Mouse (Mus musculus) forebrain, postnatal 0 days (tissue): Measurements from ENCODE around the gene Capn6. TPM values are rescaled to one million over a fixed set of nuclear protein-coding genes. Genes with fewer than 3 reads are reported as not detected.

Experiments
- ATAC-seq: fragments of 200-750 bp; cut with Nextera tagmentation; 2 replicates; pipeline ENCODE4 v1.8.0; 2017; ENCODE audit warnings: mild to moderate bottlenecking, moderate library complexity
- DNase-seq: peaks from one replicate; pipeline ENCODE4 v3.0.0-alpha.2; 2015
- H3K27ac ChIP-seq: fragments of 300-500 bp; sonication (generic); 2 replicates; pipeline ENCODE4 v1.5.1; 2014; ENCODE audit warnings: low read depth, mild to moderate bottlenecking, antibody characterized with exemption, low read length, moderate library complexity, mixed read lengths
- H3K27me3 ChIP-seq: fragments of 300-500 bp; sonication (generic); 2 replicates; pipeline ENCODE4 v1.6.1; 2014; ENCODE audit warnings: mild to moderate bottlenecking, low read length, mixed read lengths; ENCODE audit not compliant: insufficient read depth
- H3K36me3 ChIP-seq: fragments of 300-500 bp; sonication (generic); 2 replicates; pipeline ENCODE4 v1.6.1; 2014; ENCODE audit warnings: mild to moderate bottlenecking, moderate library complexity; ENCODE audit not compliant: insufficient read depth
- H3K4me1 ChIP-seq: fragments of 300-500 bp; sonication (generic); 2 replicates; pipeline ENCODE4 v1.6.1; 2014; ENCODE audit warnings: antibody characterized with exemption; ENCODE audit not compliant: insufficient read depth
- H3K4me2 ChIP-seq: fragments of 300-500 bp; sonication (generic); 2 replicates; pipeline ENCODE4 v1.6.1; 2014; ENCODE audit warnings: low read depth, mild to moderate bottlenecking, moderate library complexity
- H3K4me3 ChIP-seq: fragments of 300-500 bp; sonication (generic); 2 replicates; pipeline ENCODE4 v1.5.1; 2014; ENCODE audit warnings: low read depth, low read length, mixed read lengths
- H3K9ac ChIP-seq: fragments of 300-500 bp; sonication (generic); 2 replicates; pipeline ENCODE4 v1.6.1; 2014; ENCODE audit warnings: mild to moderate bottlenecking
- H3K9me3 ChIP-seq: fragments of 300-500 bp; sonication (generic); 2 replicates; pipeline ENCODE4 v1.6.1; 2016; ENCODE audit warnings: low read length
- CTCF ChIP-seq: sonication (generic); IDR thresholded peaks from 2 replicates; pipeline ENCODE4 v1.5.1; 2016; ENCODE audit warnings: antibody characterized with exemption, control low read depth, low read depth
- WGBS: fragments of 180-500 bp; shearing (Covaris S2); extraction: QIAGEN DNeasy Blood & Tissue Kit; methylation state at CpG from one replicate; pipeline ENCODE4 v1.1.7; 2014; 5-methylcytosine and 5-hydroxymethylcytosine counted together
- polyA plus RNA-seq: library from polyadenylated mRNA; unstranded; fragments of >200 nt; fragmentation: Nextera tagmentation; extraction: Ambion mirVana; gene quantifications from 2 replicates; pipeline ENCODE4 v1.2.1, GENCODE M21; 2015
- total RNA-seq: library from RNA; depleted of rRNA; stranded (reverse); fragments of >200 nt; gene quantifications from 2 replicates; pipeline ENCODE4 v1.2.3, GENCODE M21; 2014; rRNA removed

Capn6 gene
- total RNA-seq (2.3 and 5.5 TPM in 2 replicates), polyA plus RNA-seq (1.2 TPM in 2 replicates)

GRCm38 (mm10) chrX:143827212-143827611 is at the start of gene Capn6:
Gene Capn6 (minus strand): TSS chrX:143827414.
- no peak within 1 kb of the TSS for H3K27ac ChIP-seq
- DNase-seq (no peak), ATAC-seq (no peak)
- H3K9me3 ChIP-seq: no peaks in the 10 kb centered on the region
- H3K4me2 ChIP-seq: no peak within 1 kb of the TSS
- 45% methylated on average over 4 of the region's 4 CpGs for WGBS
- no peaks in the 10 kb centered on the region for H3K4me1 ChIP-seq
- no peaks in the 10 kb centered on the region for H3K36me3 ChIP-seq
- no peak within 1 kb of the TSS for H3K4me3 ChIP-seq
- H3K9ac ChIP-seq: no peak within 1 kb of the TSS
- no peaks in the 10 kb centered on the region for H3K27me3 ChIP-seq
- no peak for TF ChIP-seq CTCF

GRCm38 (mm10) chrX:143867129-143867664 is 40.0 kb upstream of the Capn6 start:
- H3K27me3 ChIP-seq: no peaks in the 10 kb centered on the region
- H3K9me3 ChIP-seq: no peaks in the 10 kb centered on the region
- no peak overlapping the region for H3K4me3 ChIP-seq
- H3K4me1 ChIP-seq: no peaks in the 10 kb centered on the region
- DNase-seq (no peak), ATAC-seq (no peak)
- H3K36me3 ChIP-seq: no peaks in the 10 kb centered on the region; the same call in 1 of the 2 replicates
- H3K9ac ChIP-seq: no peak overlapping the region
- WGBS: 85% methylated on average over 5 of the region's 5 CpGs
- no peak overlapping the region for H3K27ac ChIP-seq
- no peak for TF ChIP-seq CTCF
- H3K4me2 ChIP-seq: no peak overlapping the region

GRCm38 (mm10) chrX:143851351-143851750 is 24.1 kb upstream of the Capn6 start:
- TF ChIP-seq CTCF: no peak
- ATAC-seq (no peak), DNase-seq (no peak)
- H3K36me3 ChIP-seq: no peaks in the 10 kb centered on the region
- no peak overlapping the region for H3K9ac ChIP-seq
- H3K27me3 ChIP-seq: no peaks in the 10 kb centered on the region
- no peak overlapping the region for H3K4me3 ChIP-seq
- 70% methylated on average over 3 of the region's 3 CpGs for WGBS
- H3K27ac ChIP-seq: no peak overlapping the region
- no peak overlapping the region for H3K4me2 ChIP-seq
- no peaks in the 10 kb centered on the region for H3K4me1 ChIP-seq
- H3K9me3 ChIP-seq: no peaks in the 10 kb centered on the region

- Histone ChIP-seq H3K4me3 (no peak overlapping the region), H3K9me3 (no peaks in the 10 kb centered on the region), H3K9ac (no peak overlapping the region), H3K27ac (no peak overlapping the region), H3K36me3 (no peaks in the 10 kb centered on the region), H3K27me3 (no peaks in the 10 kb centered on the region), H3K4me1 (no peaks in the 10 kb centered on the region), H3K4me2 (no peak overlapping the region)
- TF ChIP-seq CTCF: no peak
- no peak for ATAC-seq
- no peak for DNase-seq
- WGBS: 77% methylated on average over 3 of the region's 3 CpGs
Observed at GRCm38 (mm10) chrX:143849969-143850368, 22.8 kb upstream of the Capn6 start.

- no peak overlapping the region for H3K27ac ChIP-seq
- no peak for ATAC-seq
Observed at GRCm38 (mm10) chrX:143846637-143847036, 19.4 kb upstream of the Capn6 start.

GRCm38 (mm10) chrX:143826521-143826920 is 693 bp downstream of the Capn6 start:
- DNase-seq: no peak
- no peak overlapping the region for H3K4me3 ChIP-seq
- no peaks in the 10 kb centered on the region for H3K4me1 ChIP-seq
- no peak overlapping the region for H3K9ac ChIP-seq
- H3K36me3 ChIP-seq: no peaks in the 10 kb centered on the region
- H3K4me2 ChIP-seq: no peak overlapping the region
- no peaks in the 10 kb centered on the region for H3K9me3 ChIP-seq
- 60% methylated on average over 4 of the region's 4 CpGs for WGBS
- no peak for ATAC-seq
- no peak for TF ChIP-seq CTCF
- no peaks in the 10 kb centered on the region for H3K27me3 ChIP-seq
- H3K27ac ChIP-seq: no peak overlapping the region

More at GRCm38 (mm10) chrX:143846637-143847036, 19.4 kb upstream of the Capn6 start:
- Histone ChIP-seq H3K9ac (no peak overlapping the region), H3K36me3 (no peaks in the 10 kb centered on the region), H3K4me1 (no peaks in the 10 kb centered on the region), H3K4me2 (no peak overlapping the region), H3K4me3 (no peak overlapping the region), H3K27me3 (no peaks in the 10 kb centered on the region), H3K9me3 (no peaks in the 10 kb centered on the region)
- no peak for TF ChIP-seq CTCF
- 71% methylated on average over 3 of the region's 3 CpGs for WGBS
- DNase-seq: no peak

- H3K27me3 ChIP-seq: no peaks in the 10 kb centered on the region
- ATAC-seq: no peak
- no peaks in the 10 kb centered on the region for H3K36me3 ChIP-seq
- H3K4me2 ChIP-seq: no peak overlapping the region
- DNase-seq: no peak
- H3K9ac ChIP-seq: no peak overlapping the region
- 91% methylated on average over 2 of the region's 2 CpGs for WGBS
- TF ChIP-seq CTCF: peak; percentile 56
- H3K4me3 ChIP-seq: no peak overlapping the region
- no peaks in the 10 kb centered on the region for H3K9me3 ChIP-seq
- H3K27ac ChIP-seq: no peak overlapping the region
- no peaks in the 10 kb centered on the region for H3K4me1 ChIP-seq
Observed at GRCm38 (mm10) chrX:143818961-143819360, 8.3 kb downstream of the Capn6 start.
